Mouse (Mus musculus): ENCODE results near the gene Oaf.

The Oaf gene

GRCm38 (mm10) chr9:43239712-43240593 is at the start of gene Oaf:
TSS of gene Oaf (minus strand) at chr9:43239911.
- DNase-seq: peak; percentile 45

DNA sequence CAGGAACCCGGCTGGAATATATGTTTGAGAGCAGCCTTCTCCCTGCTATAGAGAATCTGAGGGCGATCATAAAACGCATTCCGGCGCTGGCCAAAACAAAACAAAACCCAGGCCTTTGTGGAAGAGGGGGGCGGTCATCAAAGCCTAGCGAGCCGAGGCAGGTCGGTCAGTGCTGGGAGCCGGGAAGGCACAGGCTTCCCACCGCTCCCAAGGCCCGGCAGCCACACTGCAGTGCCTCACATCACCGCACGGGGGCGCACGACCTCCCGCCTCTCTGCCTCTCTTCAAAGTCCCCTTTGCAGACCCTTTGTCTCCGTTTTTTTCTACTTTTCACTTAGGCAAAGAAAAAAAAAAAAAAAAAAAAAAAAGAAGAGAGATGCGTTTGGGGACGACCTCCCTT is 47.2 kb upstream of the Oaf start:
- peak; percentile 52 for DNase-seq

DNA sequence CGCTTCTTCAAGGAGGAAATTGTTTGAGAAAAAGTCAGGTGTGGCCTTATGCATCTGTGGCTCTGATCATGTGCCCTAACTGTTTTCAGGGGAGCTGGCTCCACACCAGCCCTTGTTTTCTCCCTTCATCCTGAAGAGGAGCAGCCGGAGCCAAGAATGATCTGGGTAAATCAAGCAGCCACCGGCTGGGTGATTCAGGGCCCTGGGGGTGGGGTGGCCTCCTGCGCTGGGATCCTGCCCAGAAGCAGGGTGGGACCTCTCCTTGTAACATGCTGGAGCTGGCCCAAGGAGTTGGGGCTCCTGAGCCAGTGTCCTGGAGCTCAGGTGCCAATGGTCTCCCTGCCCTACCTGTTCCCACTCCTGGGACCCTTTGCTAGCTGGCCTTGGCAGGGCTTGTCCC is 45.6 kb upstream of the Oaf start:
- no peak for DNase-seq

DNA sequence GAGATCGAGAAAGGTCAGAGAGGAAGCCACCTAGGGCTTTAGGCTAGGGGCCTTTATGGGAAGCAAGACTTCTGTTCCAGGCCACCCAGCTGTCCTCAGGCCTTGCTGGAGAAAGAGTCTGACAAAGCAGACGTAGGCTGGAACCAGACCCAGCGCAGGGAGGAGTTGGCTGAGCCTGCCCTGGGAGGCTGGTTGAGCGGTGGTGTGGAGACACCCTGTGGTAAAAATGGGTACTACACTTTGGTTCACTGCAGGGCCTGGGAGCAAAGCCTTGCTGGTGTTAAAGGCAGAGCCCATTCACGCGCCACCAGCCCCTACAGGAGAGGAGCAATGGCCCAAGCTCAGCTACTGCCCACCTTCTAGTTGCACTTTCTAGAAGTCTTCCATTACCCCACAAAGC is 44.6 kb upstream of the Oaf start:
- peak; percentile 61 for DNase-seq

DNA sequence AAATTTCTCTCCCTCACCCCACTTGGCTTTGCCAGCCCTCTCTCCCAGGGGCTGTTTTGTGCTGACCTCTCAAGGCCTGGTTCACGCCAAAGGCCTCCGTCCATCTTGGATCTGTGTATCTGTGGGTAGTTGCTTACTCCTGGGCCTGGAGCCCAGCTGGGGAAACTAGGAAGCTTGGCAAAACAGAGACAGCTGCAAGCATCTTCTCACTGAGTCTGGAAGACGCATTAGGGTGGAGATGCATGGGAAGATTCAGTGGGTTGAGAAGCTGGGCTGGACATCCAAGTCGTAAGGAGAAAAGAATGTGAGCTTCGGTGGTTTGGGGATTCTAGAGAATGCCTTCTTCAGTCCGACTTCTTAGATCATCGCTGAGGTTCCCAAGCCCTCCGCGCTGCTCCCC is 34.0 kb upstream of the Oaf start:
- no peak for DNase-seq

DNA sequence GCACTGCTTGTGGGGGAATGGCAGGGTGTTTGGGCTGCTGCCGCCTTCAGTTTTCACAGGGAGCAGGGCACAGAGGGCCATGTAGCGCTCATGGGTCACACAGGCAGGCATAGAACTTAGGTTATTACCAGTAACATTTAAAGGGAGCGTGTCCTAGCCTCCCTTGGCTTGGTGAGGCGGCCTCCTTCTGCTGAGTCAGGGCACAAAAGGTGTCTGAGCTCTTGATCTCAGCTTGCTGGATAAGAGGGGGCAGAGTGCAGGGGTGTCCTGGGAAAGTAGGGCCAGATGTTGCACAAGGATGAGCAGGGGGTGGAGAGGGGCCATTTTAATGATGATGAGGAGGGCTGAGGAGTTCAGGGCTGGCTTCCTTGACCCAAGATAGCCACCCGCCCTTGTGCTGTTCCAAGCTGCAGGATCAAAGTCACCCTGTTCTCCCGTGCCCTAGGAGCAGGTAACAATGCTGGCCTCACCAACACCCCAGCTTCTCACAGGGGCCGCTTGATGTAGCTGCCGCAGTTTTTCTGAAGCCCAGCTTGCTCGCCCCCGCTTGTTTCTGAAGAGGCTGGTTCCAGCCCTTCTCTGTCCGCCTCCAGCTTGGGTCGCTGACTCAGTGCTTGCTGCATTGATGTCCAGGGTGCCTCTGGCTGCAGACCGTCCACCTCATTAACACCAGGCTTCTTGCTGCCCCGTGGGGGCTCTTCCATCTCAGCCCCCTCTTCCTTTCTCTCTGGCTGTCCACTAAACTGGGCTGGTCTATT is 32.2 kb upstream of the Oaf start:
- no peak for DNase-seq

DNA sequence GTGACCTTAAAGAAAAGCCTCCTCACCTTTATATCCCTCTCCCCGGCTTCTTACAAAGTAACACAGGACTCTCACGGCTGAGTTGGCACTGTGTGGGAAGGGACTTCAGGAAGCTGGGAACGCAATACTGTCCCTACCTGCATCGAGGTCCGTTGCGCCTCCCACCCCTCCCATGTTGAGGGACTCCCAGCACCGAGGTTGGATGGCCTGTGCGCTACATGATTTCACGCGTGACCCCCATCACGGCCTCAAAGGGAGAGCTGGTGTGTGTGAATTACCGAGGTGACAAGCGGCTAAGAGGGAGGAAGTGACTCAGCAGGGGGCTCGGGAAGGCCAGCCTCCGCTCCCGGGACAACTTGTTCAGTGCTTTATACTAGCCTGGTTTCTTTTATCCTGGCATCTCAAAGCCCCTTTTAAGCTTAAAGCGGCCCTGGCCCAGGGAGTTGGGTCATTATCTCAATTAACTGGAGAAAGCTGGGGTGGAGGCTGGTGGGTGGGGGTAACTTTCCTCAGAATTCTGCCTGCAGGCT is 31.1 kb upstream of the Oaf start:
- no peak for DNase-seq

DNA sequence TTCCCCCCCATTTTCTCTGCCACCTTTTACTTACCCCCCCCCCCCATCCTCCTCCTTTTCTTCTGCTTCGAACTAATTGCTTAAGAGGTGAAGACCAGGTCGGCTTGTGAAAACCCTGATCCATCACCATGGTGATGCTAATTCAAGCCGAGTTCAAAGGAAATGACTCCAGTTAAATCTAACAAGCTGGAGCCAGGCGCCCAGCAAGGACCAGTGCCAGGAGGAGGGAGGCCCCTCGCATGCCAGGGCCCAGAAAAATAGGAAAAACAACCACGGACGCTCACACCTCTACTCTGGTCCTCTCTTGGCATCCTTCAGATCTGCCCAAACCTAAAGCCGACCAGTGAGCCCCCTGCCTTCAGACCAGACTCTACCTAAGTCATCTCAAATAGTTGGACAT is 29.5 kb upstream of the Oaf start:
- no peak for DNase-seq

DNA sequence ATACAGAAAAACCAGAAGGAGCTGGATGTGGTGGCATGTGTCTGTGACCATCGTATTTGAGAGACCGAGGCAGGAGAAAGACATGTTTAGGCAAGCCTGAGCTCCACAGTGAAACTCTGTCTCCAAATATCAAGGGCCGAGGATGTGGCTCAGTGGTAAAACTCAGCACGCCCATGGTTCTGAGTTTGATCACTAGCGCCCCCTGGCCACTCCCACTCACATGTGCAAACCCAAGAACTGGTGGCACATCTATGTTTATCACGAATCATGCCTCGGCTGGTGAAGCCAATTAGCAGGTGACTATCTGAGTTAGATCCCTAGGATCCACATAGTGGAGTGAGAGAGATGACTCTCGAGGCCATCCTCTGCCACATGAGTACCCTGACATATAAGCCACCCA is 27.6 kb upstream of the Oaf start:
- DNase-seq: peak; percentile 55

- no peak for DNase-seq
Observed at GRCm38 (mm10) chr9:43265194-43265593, 25.5 kb upstream of the Oaf start.

DNA sequence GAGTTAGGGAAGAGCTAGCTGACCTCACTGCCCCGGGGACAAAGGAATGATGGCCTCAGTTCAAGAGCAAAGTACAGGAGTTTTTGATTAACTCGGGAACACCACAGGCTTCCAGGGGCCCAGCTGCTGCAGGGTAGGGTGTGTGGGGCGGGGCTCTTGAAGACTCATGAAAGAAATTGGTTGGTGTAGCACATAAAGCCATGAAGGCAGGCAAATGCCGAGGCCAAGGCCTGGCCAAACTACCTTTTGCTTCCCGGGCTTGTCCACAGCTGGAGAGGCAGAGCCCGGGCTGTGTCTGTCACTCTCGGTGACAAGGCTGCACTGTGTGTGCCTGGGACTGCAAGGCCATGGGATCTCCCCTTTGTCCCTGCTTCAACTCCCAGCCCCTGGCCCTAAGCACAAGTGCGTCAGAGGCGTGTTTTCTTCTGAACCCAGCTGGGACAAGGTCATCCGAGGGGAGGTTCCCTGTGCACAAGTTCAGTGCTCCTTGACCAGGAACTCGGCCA is 24.3 kb upstream of the Oaf start:
- no peak for DNase-seq

DNA sequence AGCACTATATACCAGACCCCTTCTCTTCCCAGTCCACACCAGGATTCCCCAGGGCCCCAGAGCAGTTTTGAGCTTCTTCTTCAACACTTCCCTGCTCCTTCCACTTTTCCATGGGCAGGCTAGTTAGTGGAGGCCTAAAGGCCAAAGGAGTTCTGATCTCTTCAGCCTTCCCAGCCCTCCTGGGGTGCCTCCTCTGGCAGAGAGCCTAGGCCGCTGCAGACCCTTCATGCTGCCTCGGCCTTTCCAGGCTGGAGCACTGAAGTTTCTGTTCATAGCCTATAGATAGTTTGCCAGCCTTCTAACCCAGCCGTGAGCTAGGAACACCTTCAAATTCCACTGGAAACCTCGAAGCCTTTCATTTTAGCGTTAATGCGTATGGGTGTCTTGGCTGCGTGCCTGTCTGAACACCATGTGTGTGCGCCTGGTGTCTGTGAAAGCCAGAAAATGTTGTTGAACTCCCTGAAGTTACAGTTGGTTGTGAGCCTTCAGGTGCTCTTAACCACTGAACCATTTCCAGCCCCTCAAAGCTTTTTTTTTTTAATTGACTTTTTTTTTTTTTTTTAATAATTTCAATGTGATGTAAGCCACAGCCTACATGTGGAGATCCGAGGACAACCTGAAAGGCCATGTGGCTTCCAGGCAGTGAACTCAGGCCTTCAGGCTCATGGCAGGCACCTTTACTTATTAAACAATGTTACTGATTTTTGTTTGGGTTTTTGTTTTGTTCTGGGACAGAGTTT is 23.3 kb upstream of the Oaf start:
- no peak for DNase-seq

- no peak for DNase-seq
Observed at GRCm38 (mm10) chr9:43262390-43262789, 22.7 kb upstream of the Oaf start.

DNA sequence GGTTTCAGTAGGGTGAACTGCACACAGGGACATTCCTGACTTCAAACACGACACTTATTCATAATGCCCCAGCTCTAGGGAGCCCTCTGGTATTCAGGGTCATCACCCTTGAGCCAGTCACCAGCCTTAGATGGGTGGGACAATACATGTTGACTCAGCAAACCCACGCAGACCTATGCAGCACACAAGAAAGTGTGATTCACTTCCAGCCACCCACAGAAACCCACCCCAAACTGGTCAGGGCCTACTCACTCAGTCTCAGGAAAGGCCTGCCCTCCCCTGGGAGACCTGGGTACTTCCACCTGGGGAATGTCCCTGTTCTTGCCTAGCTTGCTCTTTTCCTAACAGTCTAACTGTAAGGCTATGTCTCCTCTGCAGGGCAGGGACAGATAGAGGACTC is 22.2 kb upstream of the Oaf start:
- DNase-seq: no peak

DNA sequence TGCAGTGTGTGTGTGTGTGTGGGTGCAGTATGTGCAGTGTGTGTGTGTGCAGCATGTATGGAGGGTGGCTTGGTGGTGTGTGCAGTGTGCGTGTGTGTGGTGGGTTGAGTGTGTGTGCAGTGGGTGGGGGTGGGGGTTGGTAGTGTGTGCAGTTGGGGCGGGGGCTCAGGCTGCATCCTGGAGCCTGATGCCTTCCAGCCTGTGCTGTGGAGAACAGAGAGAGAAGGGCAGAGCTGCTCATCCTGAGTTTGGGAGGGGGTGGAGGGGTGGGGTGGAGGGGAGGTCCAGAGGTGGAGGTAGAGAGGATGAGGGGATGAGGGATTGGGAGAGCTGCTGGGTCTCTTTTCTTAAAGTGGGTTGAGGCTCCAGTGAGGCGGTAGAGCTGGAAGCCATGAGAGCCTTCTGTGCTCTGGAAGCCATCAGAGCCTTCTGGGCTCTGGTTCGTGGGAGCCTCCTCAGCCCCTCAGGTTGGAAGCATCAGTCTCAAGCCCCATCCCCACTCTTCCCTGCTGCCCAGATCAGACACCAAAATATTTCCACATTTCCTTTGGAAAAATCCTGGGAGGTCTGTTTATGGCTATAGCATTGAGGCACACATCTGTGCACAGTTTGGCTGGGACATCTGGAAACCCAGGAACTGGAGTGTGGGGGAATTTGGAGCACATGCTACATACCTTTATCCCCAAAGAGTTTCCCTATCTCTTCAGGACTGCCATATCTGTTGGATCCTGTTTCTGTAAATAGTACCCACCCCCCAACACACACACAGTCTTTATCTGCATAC is 21.6 kb upstream of the Oaf start:
- DNase-seq: no peak

- no peak for DNase-seq
Observed at GRCm38 (mm10) chr9:43260661-43261060, 20.9 kb upstream of the Oaf start.

DNA sequence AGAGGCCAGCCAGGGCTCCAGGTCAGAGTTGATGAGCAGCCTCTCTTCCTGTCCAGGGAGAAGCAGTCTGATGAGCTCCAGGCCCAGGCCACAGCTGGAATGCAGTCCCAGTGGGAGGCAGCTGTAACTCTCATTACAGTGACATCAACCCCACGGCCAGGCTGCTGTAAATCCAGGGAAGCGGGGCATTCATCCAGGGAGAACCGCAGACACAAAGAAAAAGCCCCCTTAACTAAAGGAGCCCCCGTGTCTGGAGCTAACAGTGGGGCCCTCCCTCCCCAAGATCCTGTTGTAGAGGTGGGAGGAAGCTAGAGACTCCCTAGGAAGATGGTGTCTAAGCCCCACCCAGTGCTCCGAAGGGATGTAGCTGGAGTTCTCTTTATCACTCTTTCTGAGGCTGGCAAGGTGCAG is 13.6 kb upstream of the Oaf start:
- DNase-seq: no peak

DNA sequence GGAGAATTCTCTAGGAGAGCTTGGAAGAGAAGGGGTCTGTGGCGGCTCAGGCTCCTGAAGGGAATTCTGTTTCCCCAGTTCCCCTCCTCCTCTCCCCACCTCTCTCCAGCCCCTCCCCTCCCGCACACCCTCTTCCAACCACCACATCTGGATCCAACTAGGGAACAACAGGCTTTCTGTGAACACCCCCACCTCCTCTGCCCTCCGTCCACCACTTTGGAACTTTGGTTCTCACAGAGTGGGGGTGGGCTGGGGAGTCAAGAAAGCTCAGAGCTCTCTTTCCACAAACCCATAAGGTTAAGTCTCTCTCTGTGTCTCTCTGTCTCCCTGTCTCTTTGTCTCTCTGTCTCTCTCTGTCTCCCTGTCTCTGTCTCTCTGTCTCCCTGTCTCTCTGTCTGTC is 13.1 kb upstream of the Oaf start:
- DNase-seq: no peak

GRCm38 (mm10) chr9:43251786-43252185 is 12.1 kb upstream of the Oaf start:
- DNase-seq: no peak

DNA sequence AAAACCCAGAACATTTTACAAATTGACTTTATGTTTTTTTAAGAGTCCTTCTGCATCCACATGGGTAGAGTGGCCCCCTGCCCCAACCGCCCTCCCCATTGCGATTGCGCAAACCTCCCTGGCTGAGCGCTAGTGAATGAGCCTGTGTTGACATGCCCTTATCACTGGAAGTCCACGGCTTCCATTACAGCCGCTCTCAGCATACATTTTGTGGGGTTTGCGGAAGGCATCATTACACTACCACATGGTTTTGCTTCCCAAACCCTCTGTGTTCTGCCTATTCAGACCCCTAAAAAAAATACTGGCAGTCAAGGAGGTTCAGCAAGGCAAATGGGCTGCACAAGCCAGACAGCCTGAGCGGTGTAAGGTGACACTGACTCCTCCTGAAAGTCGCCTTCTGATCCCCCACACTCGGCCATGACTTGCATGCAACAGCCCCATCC is 7.0 kb upstream of the Oaf start:
- DNase-seq: no peak

GRCm38 (mm10) chr9:43245801-43246570 is 6.3 kb upstream of the Oaf start:
- no peak for DNase-seq
